ENCODE assay signal across 29 mouse cellular contexts in the genomic region with DNA sequence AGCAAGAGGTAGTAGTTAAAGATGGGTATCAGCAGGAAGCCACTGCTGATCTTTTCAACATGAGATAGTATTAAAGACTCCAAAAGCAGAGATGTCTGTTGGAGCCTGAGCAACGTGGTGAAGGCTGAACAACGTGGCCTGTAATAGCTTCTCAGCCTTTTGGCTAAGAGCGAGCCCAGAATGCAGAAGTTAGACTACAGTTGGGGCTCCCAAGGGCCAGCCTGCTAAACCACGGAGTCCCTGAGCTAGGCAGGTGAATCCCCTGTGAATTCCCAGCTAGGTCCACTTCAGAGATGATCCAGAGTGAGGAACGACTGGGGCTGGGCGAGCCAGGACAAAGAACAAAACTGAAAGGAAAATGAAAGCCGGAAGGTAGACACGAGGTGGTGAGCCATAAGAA. TPM values are rescaled to one million over a fixed set of nuclear protein-coding genes. Genes with fewer than 3 reads are reported as not detected.
DNase-seq lines count a peak whose midpoint lies in the region; ATAC-seq and TF ChIP-seq lines count a peak whose summit lies in the region.
"Had no signal": no experiment of that assay in that cellular context is flagged by ENCODE, and none has a peak within 500 bp of the region (broad histone marks: within the 10 kb centered on the region; RNA-seq: fewer than 3 reads in every experiment).

No protein-coding gene starts in this region.

- no peak for ATAC-seq in heart, embryonic 12.5 days (ENCODE audit: insufficient number of reproducible peaks, low FRiP score)
- ATAC-seq in granulocyte monocyte progenitor cell, adult 5-6 weeks (replicated peaks; ENCODE audit: poor library complexity, severe bottlenecking) = peak; percentile 27; the same call in 1 of the 2 replicates
- ATAC-seq: forebrain, embryonic 15.5 days; hindbrain, embryonic 16.5 days; midbrain, embryonic 13.5 days had no signal

- peaks cover 38% of the 10 kb centered on the region for H3K4me1 ChIP-seq in heart, embryonic 12.5 days (replicated peaks)
- H3K4me1 ChIP-seq in CH12.LX (ENCODE audit: control insufficient read depth in 1 of 2, insufficient read depth in 2 of 2) = peaks cover 5 to 29% of the 10 kb centered on the region in 2 experiments
- H3K4me1 ChIP-seq in small intestine, adult 2 months (ENCODE audit: control insufficient read depth, insufficient read depth, insufficient read length, low read length) = peaks cover 13% of the 10 kb centered on the region; the same call in 1 of the 2 replicates
- H3K4me1 ChIP-seq: lung, embryonic 15.5 days had no signal

- 91% methylated on average over 8 of the region's 8 CpGs for WGBS in heart, embryonic 12.5 days
- 41% methylated on average over 8 of the region's 8 CpGs for WGBS in small intestine, adult 2 months

- H3K9ac ChIP-seq in heart, embryonic 12.5 days = no peak overlapping the region
- 0 out of 2 replicates have a peak overlapping the region, but pooled peaks have one; percentile 15 for H3K9ac ChIP-seq in CH12.LX (ENCODE audit: insufficient read depth, low read depth)
- H3K9ac ChIP-seq: embryonic facial prominence, embryonic 13.5 days; forebrain, embryonic 15.5 days; heart, embryonic 13.5 days; limb, embryonic 12.5 days; liver, embryonic 15.5 days; lung, embryonic 15.5 days; midbrain, embryonic 13.5 days; neural tube, embryonic 13.5 days had no signal

- no peaks in the 10 kb centered on the region for H3K36me3 ChIP-seq in heart, embryonic 12.5 days
- no peaks in the 10 kb centered on the region for H3K36me3 ChIP-seq in CH12.LX (replicated peaks in 1 of 2; ENCODE audit: control insufficient read depth in 1 of 2, insufficient read depth in 1 of 2, low read length in 1 of 2)
- no peaks in the 10 kb centered on the region for H3K36me3 ChIP-seq in small intestine, adult 2 months (ENCODE audit: control insufficient read depth, insufficient read depth, low read length)
- H3K36me3 ChIP-seq: embryonic facial prominence, embryonic 13.5 days; forebrain, embryonic 10.5 days; forebrain, embryonic 15.5 days; heart, embryonic 13.5 days; limb, embryonic 12.5 days; liver, embryonic 15.5 days; lung, embryonic 15.5 days; midbrain, embryonic 13.5 days; neural tube, embryonic 13.5 days had no signal

- no peak for TF ChIP-seq CTCF in CH12.LX (conservative IDR thresholded peaks at IDR 0.05 in 1 of 2, IDR thresholded peaks at IDR 0.05 in 1 of 2; ENCODE audit: low read depth in 2 of 2, low read length in 2 of 2)
- TF ChIP-seq CTCF in small intestine, adult 2 months (IDR thresholded peaks at IDR 0.05; ENCODE audit: extremely low read depth, insufficient read length, insufficient replicate concordance, low read depth, low read length) = no peak

- H3K79me2 ChIP-seq in CH12.LX (replicated peaks; ENCODE audit: control insufficient read depth, extremely low read depth, insufficient read depth, poor library complexity, severe bottlenecking) = no peaks in the 10 kb centered on the region

- no peaks in the 10 kb centered on the region for H3K27me3 ChIP-seq in heart, embryonic 12.5 days (replicated peaks)
- no peaks in the 10 kb centered on the region for H3K27me3 ChIP-seq in CH12.LX (replicated peaks)
- H3K27me3 ChIP-seq in small intestine, adult 2 months (ENCODE audit: control insufficient read depth, insufficient read depth, low read length) = no peaks in the 10 kb centered on the region
- H3K27me3 ChIP-seq: embryonic facial prominence, embryonic 13.5 days; forebrain, embryonic 15.5 days; heart, embryonic 13.5 days; limb, embryonic 12.5 days; liver, embryonic 15.5 days; lung, embryonic 15.5 days; midbrain, embryonic 13.5 days; neural tube, embryonic 13.5 days had no signal

- no peak overlapping the region for H3K27ac ChIP-seq in heart, embryonic 12.5 days (ENCODE audit: poor library complexity, severe bottlenecking)
- peak overlapping the region; percentile 7; the same call in 1 of the 2 replicates for H3K27ac ChIP-seq in CH12.LX (ENCODE audit: insufficient read depth, low read depth)
- H3K27ac ChIP-seq in small intestine, adult 2 months (ENCODE audit: insufficient read depth, low read depth, low read length) = peak overlapping the region; percentile 55
- H3K27ac ChIP-seq: embryonic facial prominence, embryonic 13.5 days; forebrain, embryonic 15.5 days; heart, adult 2 months; heart, embryonic 13.5 days; limb, embryonic 12.5 days; liver, embryonic 15.5 days; lung, embryonic 15.5 days; midbrain, embryonic 13.5 days; neural tube, embryonic 13.5 days had no signal

- no peak; the same call in 1 of the 2 replicates for TF ChIP-seq RAD21 in CH12.LX (IDR thresholded peaks at IDR 0.05; ENCODE audit: low read depth, low read length)

- in situ Hi-C loops in CH12.LX (cut with MboI; ENCODE audit: low pct_ligation_motif_present, low pct_unique_long_range_greater_than_20kb, low sequenced_read_pairs) = no loop called here

- no peak; the same call in 1 of the 2 replicates for TF ChIP-seq POLR2A in CH12.LX (IDR thresholded peaks at IDR 0.05; ENCODE audit: low read depth, low read length)
- TF ChIP-seq POLR2A in small intestine, adult 2 months (IDR thresholded peaks at IDR 0.05; ENCODE audit: low read depth, low read length) = no peak

- no peak overlapping the region for H3K4me3 ChIP-seq in heart, embryonic 12.5 days
- H3K4me3 ChIP-seq in CH12.LX (replicated peaks in 1 of 3; ENCODE audit: low read depth in 2 of 3, low read length in 2 of 3, poor library complexity in 1 of 3) = peak overlapping the region in 1 of 3 experiments; percentile 11
- H3K4me3 ChIP-seq in small intestine, adult 2 months (ENCODE audit: low read depth, low read length) = peak overlapping the region; percentile 32; the same call in 1 of the 2 replicates
- H3K4me3 ChIP-seq: embryonic facial prominence, embryonic 13.5 days; forebrain, embryonic 10.5 days; forebrain, embryonic 15.5 days; heart, adult 2 months; heart, embryonic 13.5 days; limb, embryonic 12.5 days; liver, embryonic 15.5 days; lung, embryonic 15.5 days; midbrain, embryonic 13.5 days; neural tube, embryonic 13.5 days had no signal

- no peaks in the 10 kb centered on the region for H3K9me3 ChIP-seq in heart, embryonic 12.5 days (replicated peaks)
- peaks cover 2% of the 10 kb centered on the region for H3K9me3 ChIP-seq in CH12.LX (replicated peaks; ENCODE audit: low read length)
- H3K9me3 ChIP-seq: embryonic facial prominence, embryonic 13.5 days; forebrain, embryonic 10.5 days; forebrain, embryonic 15.5 days; heart, embryonic 13.5 days; limb, embryonic 12.5 days; liver, embryonic 15.5 days; lung, embryonic 15.5 days; midbrain, embryonic 13.5 days; neural tube, embryonic 13.5 days had no signal

- no peak overlapping the region for H3K4me2 ChIP-seq in heart, embryonic 12.5 days
- peak overlapping the region; percentile 53 for H3K4me2 ChIP-seq in CH12.LX (ENCODE audit: insufficient read depth, low read depth, poor library complexity, severe bottlenecking)
- H3K4me2 ChIP-seq: embryonic facial prominence, embryonic 13.5 days; forebrain, embryonic 15.5 days; heart, embryonic 13.5 days; limb, embryonic 12.5 days; liver, embryonic 15.5 days; lung, embryonic 15.5 days; midbrain, embryonic 13.5 days; neural tube, embryonic 13.5 days had no signal

- dilution Hi-C loops in CH12.LX (cut with MboI; ENCODE audit: extremely low pct_ligation_motif_present, extremely low pct_unique_long_range_greater_than_20kb, low sequenced_read_pairs) = no loop called here

- peak; percentile 39; the same call in 1 of the 2 replicates for TF ChIP-seq EP300 in CH12.LX (IDR thresholded peaks at IDR 0.05; ENCODE audit: low read length)

- peak; percentile 68 for DNase-seq in heart, adult 11 months
- peak; percentile 82 for DNase-seq in CH12.LX (ENCODE audit: extremely low read depth)
- no peak for DNase-seq in thymus, postnatal 25 days
- no peak for DNase-seq in right cerebral cortex, postnatal 36 days (ENCODE audit: low spot score in 2 of 2)
- DNase-seq in lung, postnatal 25 days (ENCODE audit: low spot score) = no peak
- DNase-seq: adrenal gland, adult 8-10 months; cerebellum, adult 8-10 months; cerebellum, postnatal 36 days; gastrocnemius, postnatal 25 days; heart, adult 2 months; heart, postnatal 10 days; kidney, adult 9 months; kidney, postnatal 10 days; lung, postnatal 36 days; right cerebral cortex, postnatal 25 days; thymus, postnatal 14 days had no signal

TF ChIP-seq in CH12.LX, 34 proteins besides CTCF, POLR2A, EP300 and RAD21 (continues in another document):
- TF ChIP-seq USF1 (IDR thresholded peaks at IDR 0.05; ENCODE audit: low read depth, low read length) (no peak), MEF2A (IDR thresholded peaks at IDR 0.05; ENCODE audit: borderline replicate concordance, low read depth, low read length) (no peak), MAFK (IDR thresholded peaks at IDR 0.05; ENCODE audit: insufficient replicate concordance, low read length) (no peak), MXI1 (IDR thresholded peaks at IDR 0.05; ENCODE audit: low read depth, low read length) (peak; percentile 77), BHLHE40 (IDR thresholded peaks at IDR 0.05; ENCODE audit: low read depth, low read length) (peak; percentile 44), ZC3H11A (IDR thresholded peaks at IDR 0.05; ENCODE audit: low read depth, low read length) (no peak), PAX5 (IDR thresholded peaks at IDR 0.05; ENCODE audit: low read length) (no peak), NRF1 (IDR thresholded peaks at IDR 0.05; ENCODE audit: low read depth, low read length) (no peak), TCF12 (IDR thresholded peaks at IDR 0.05; ENCODE audit: low read depth, low read length) (peak; percentile 25; the same call in 1 of the 2 replicates), E2F4 (IDR thresholded peaks at IDR 0.05; ENCODE audit: insufficient replicate concordance, low read depth, low read length) (no peak), ETS1 (conservative IDR thresholded peaks at IDR 0.05; ENCODE audit: low read depth, low read length) (peak; percentile 46; the same call in 1 of the 2 replicates), MAX (IDR thresholded peaks at IDR 0.05; ENCODE audit: low read length) (peak; percentile 86), ELF1 (IDR thresholded peaks at IDR 0.05; ENCODE audit: low read depth, low read length) (0 out of 2 replicates have a peak, but pooled peaks have one; percentile 11), MYC (IDR thresholded peaks at IDR 0.05; ENCODE audit: low read depth, low read length) (peak; percentile 90), SIN3A (IDR thresholded peaks at IDR 0.05; ENCODE audit: low read length) (no peak), RCOR1 (conservative IDR thresholded peaks at IDR 0.05; ENCODE audit: low read depth, low read length) (no peak), ZKSCAN1 (IDR thresholded peaks at IDR 0.05; ENCODE audit: borderline replicate concordance, low read depth, low read length) (no peak)

RNA-seq across cellular contexts. Expression of a gene that starts 26.4 kb away (rescaled TPM):
- 53.4 and 56.1 TPM in 2 replicates for polyA plus RNA-seq in heart, embryonic 12.5 days (2016; fragmentation: Nextera tagmentation; extraction: Ambion mirVana)
- 4.1 and 4.5 TPM in 2 replicates for total RNA-seq in CH12.LX (2012; rRNA removed)
- total RNA-seq in CH12.LX (2014; rRNA removed) = 2.6 and 3.2 TPM in 2 replicates
- polyA plus RNA-seq in CH12.LX (2012; ENCODE audit: insufficient read length, low read depth) = 29.2 and 34.6 TPM in 2 replicates
- total RNA-seq in granulocyte monocyte progenitor cell, adult 5-6 weeks (2014; fragmentation: Nextera tagmentation) = 31.1 and 32.2 TPM in 2 replicates
- total RNA-seq in granulocyte monocyte progenitor cell, adult 5-6 weeks (2017) = 8.2 and 8.8 TPM in 2 replicates
- polyA plus RNA-seq in small intestine, adult 2 months (2012; rRNA removed) = 16.3 and 22.6 TPM in 2 replicates

Comparison
In these comparisons a context has a peak if more than half of its experiments do, and no peak if none do; other contexts are left out.
1. DNase-seq: peak in heart, adult 11 months (single experiment) and CH12.LX (single experiment); none in thymus, postnatal 25 days (single experiment), right cerebral cortex, postnatal 36 days (0 of 2) and lung, postnatal 25 days (single experiment).